Mouse (Mus musculus) intestine, postnatal 0 days (tissue): ENCODE measurements around the gene Clic3. TPM values are rescaled to one million over a fixed set of nuclear protein-coding genes. Genes with fewer than 3 reads are reported as not detected.

Experiments
- ATAC-seq: fragments of 200-750 bp; cut with Nextera tagmentation; 2 replicates; pipeline ENCODE4 v1.8.0; 2017; ENCODE audit warnings: mild to moderate bottlenecking, moderate TSS enrichment, moderate library complexity
- H3K27ac ChIP-seq: fragments of 300-500 bp; sonication (generic); 2 replicates; pipeline ENCODE4 v1.5.1; 2014; ENCODE audit warnings: mild to moderate bottlenecking, low read depth, low read length, moderate library complexity
- H3K27me3 ChIP-seq: fragments of 300-500 bp; sonication (generic); replicated peaks from 2 replicates; pipeline ENCODE4 v1.6.1; 2014; ENCODE audit warnings: low read length, mixed read lengths; ENCODE audit not compliant: control insufficient read depth, insufficient read depth
- H3K36me3 ChIP-seq: fragments of 300-500 bp; sonication (generic); 2 replicates; pipeline ENCODE4 v1.6.1; 2014; ENCODE audit warnings: mild to moderate bottlenecking, moderate library complexity; ENCODE audit not compliant: control insufficient read depth, insufficient read depth
- H3K4me1 ChIP-seq: fragments of 300-500 bp; sonication (generic); replicated peaks from 2 replicates; pipeline ENCODE4 v1.6.1; 2014; ENCODE audit warnings: antibody characterized with exemption, low read length, mixed read lengths; ENCODE audit not compliant: control insufficient read depth, insufficient read depth
- H3K4me2 ChIP-seq: fragments of 300-500 bp; sonication (generic); replicated peaks from 2 replicates; pipeline ENCODE4 v1.6.1; 2014; ENCODE audit warnings: low read depth, mild to moderate bottlenecking, moderate library complexity
- H3K4me3 ChIP-seq: fragments of 300-500 bp; sonication (generic); 2 replicates; pipeline ENCODE4 v1.5.1; 2014; ENCODE audit warnings: low read depth, low read length
- H3K9ac ChIP-seq: fragments of 300-500 bp; sonication (generic); 2 replicates; pipeline ENCODE4 v1.6.1; 2014; ENCODE audit warnings: mild to moderate bottlenecking, low read depth, low read length
- H3K9me3 ChIP-seq: fragments of 300-500 bp; sonication (generic); 2 replicates; pipeline ENCODE4 v1.6.1; 2016; ENCODE audit warnings: mixed run types; ENCODE audit not compliant: control insufficient read depth
- CTCF ChIP-seq: sonication (generic); IDR thresholded peaks from 2 replicates; pipeline ENCODE4 v1.5.1; 2016; ENCODE audit warnings: low read depth, mild to moderate bottlenecking, control low read depth, antibody characterized with exemption, moderate library complexity
- WGBS: fragments of 180-500 bp; shearing (Covaris S2); extraction: QIAGEN DNeasy Blood & Tissue Kit; methylation state at CpG from one replicate; pipeline ENCODE4 v1.1.7; 2014; 5-methylcytosine and 5-hydroxymethylcytosine counted together
- polyA plus RNA-seq: library from polyadenylated mRNA; unstranded; fragments of >200 nt; fragmentation: Nextera tagmentation; extraction: Ambion mirVana; gene quantifications from 2 replicates; pipeline ENCODE4 v1.2.1, GENCODE M21; 2015

The Clic3 gene
- polyA plus RNA-seq, 1 experiment from 2014 or later = 2.8 TPM

- Histone ChIP-seq H3K27ac (no peak overlapping the region), H3K36me3 (no peaks in the 10 kb centered on the region), H3K9ac (no peak overlapping the region), H3K9me3 (no peaks in the 10 kb centered on the region), H3K4me1 (peaks cover 2% of the 10 kb centered on the region; the same call in 1 of the 2 replicates), H3K27me3 (peaks cover 9% of the 10 kb centered on the region; the same call in 1 of the 2 replicates), H3K4me3 (no peak overlapping the region), H3K4me2 (no peak overlapping the region)
- no peak for ATAC-seq
- TF ChIP-seq CTCF = no peak
- WGBS = 61% methylated on average over 1 of the region's 1 CpGs
Observed at GRCm38 (mm10) chr2:25423626-25424025, 33.0 kb upstream of the Clic3 start.

GRCm38 (mm10) chr2:25425481-25425880 lies 31.2 kb upstream of the Clic3 start:
- no peak overlapping the region for H3K27ac ChIP-seq
- no peak for ATAC-seq
- no peaks in the 10 kb centered on the region for H3K9me3 ChIP-seq
- 53% methylated on average over 27 of the region's 27 CpGs for WGBS
- H3K27me3 ChIP-seq = peaks cover 9% of the 10 kb centered on the region; the same call in 1 of the 2 replicates
- H3K4me3 ChIP-seq = no peak overlapping the region
- no peak overlapping the region for H3K9ac ChIP-seq
- TF ChIP-seq CTCF = no peak
- no peaks in the 10 kb centered on the region for H3K36me3 ChIP-seq
- no peak overlapping the region for H3K4me2 ChIP-seq
- peaks cover 2% of the 10 kb centered on the region; the same call in 1 of the 2 replicates for H3K4me1 ChIP-seq

- Histone ChIP-seq H3K4me2 (no peak overlapping the region), H3K9ac (no peak overlapping the region), H3K4me1 (peaks cover 2% of the 10 kb centered on the region; the same call in 1 of the 2 replicates), H3K36me3 (no peaks in the 10 kb centered on the region), H3K4me3 (no peak overlapping the region), H3K27ac (no peak overlapping the region), H3K27me3 (peaks cover 9% of the 10 kb centered on the region; the same call in 1 of the 2 replicates), H3K9me3 (no peaks in the 10 kb centered on the region)
- TF ChIP-seq CTCF = peak; percentile 97
- ATAC-seq = no peak
- 43% methylated on average over 5 of the region's 5 CpGs for WGBS
Observed at GRCm38 (mm10) chr2:25426721-25427191, 29.9 kb upstream of the Clic3 start.

GRCm38 (mm10) chr2:25427256-25427655 lies 29.4 kb upstream of the Clic3 start:
- 91% methylated on average over 5 of the region's 5 CpGs for WGBS
- peaks cover 9% of the 10 kb centered on the region; the same call in 1 of the 2 replicates for H3K27me3 ChIP-seq
- no peak overlapping the region for H3K9ac ChIP-seq
- no peak overlapping the region for H3K4me3 ChIP-seq
- H3K36me3 ChIP-seq = no peaks in the 10 kb centered on the region
- no peak overlapping the region for H3K4me2 ChIP-seq
- no peak overlapping the region for H3K27ac ChIP-seq
- no peaks in the 10 kb centered on the region for H3K9me3 ChIP-seq
- no peak for TF ChIP-seq CTCF
- peaks cover 2% of the 10 kb centered on the region; the same call in 1 of the 2 replicates for H3K4me1 ChIP-seq
- no peak for ATAC-seq

- Histone ChIP-seq H3K27ac (no peak within 1 kb of the TSS), H3K4me2 (peak within 1 kb of the TSS; percentile 97), H3K4me3 (peak within 1 kb of the TSS; percentile 60), H3K4me1 (no peaks in the 10 kb centered on the region; the same call in 1 of the 2 replicates), H3K9me3 (no peaks in the 10 kb centered on the region), H3K36me3 (no peaks in the 10 kb centered on the region), H3K9ac (peak within 1 kb of the TSS; percentile 38), H3K27me3 (peaks cover 9% of the 10 kb centered on the region; the same call in 1 of the 2 replicates)
- TF ChIP-seq CTCF = peak; percentile 96
- under 1% methylated on average over 66 of the region's 89 CpGs for WGBS
- ATAC-seq = peak; percentile 84
Observed at GRCm38 (mm10) chr2:25428442-25429236, 28.0 kb upstream of the Clic3 start, which contains the start of gene Abca2. Abca2 (plus strand) TSS chr2:25428703.

GRCm38 (mm10) chr2:25429435-25430180 lies 27.0 kb upstream of the Clic3 start:
- Histone ChIP-seq H3K27ac (no peak overlapping the region), H3K9ac (no peak overlapping the region), H3K27me3 (peaks cover 9% of the 10 kb centered on the region; the same call in 1 of the 2 replicates), H3K4me2 (peak overlapping the region; percentile 97), H3K36me3 (no peaks in the 10 kb centered on the region), H3K9me3 (no peaks in the 10 kb centered on the region), H3K4me3 (peak overlapping the region; percentile 60; the same call in 1 of the 2 replicates), H3K4me1 (no peaks in the 10 kb centered on the region; the same call in 1 of the 2 replicates)
- ATAC-seq = no peak
- no peak for TF ChIP-seq CTCF
- 77% methylated on average over 5 of the region's 5 CpGs for WGBS
